Mouse (Mus musculus) forebrain, embryonic 14.5 days (tissue): ENCODE results near the gene Taf1d. TPM values are rescaled to one million over a fixed set of nuclear protein-coding genes. Genes with fewer than 3 reads are reported as not detected.

ENCODE experiments used
- ATAC-seq: fragments of 200-750 bp; cut with Nextera tagmentation; 2 replicates; pipeline ENCODE4 v1.8.0; 2017; ENCODE audit warnings: mild to moderate bottlenecking, moderate library complexity
- DNase-seq: peaks from one replicate; pipeline ENCODE4 v3.0.0-alpha.2; 2015; ENCODE audit warnings: low spot score
- H3K27ac ChIP-seq: fragments of 300-500 bp; sonication (generic); 2 replicates; pipeline ENCODE4 v1.5.1; 2014; ENCODE audit warnings: low read depth, mild to moderate bottlenecking, control low read depth, low read length, moderate library complexity
- H3K27me3 ChIP-seq: fragments of 300-500 bp; sonication (generic); replicated peaks from 2 replicates; pipeline ENCODE4 v1.6.1; 2014; ENCODE audit warnings: low read length, control low read depth, mixed read lengths; ENCODE audit not compliant: control insufficient read depth, insufficient read depth
- H3K36me3 ChIP-seq: fragments of 300-500 bp; sonication (generic); 2 replicates; pipeline ENCODE4 v1.6.1; 2014; ENCODE audit warnings: low read length, control low read depth; ENCODE audit not compliant: control insufficient read depth, insufficient read depth
- H3K4me1 ChIP-seq: fragments of 300-500 bp; sonication (generic); 2 replicates; pipeline ENCODE4 v1.6.1; 2014; ENCODE audit warnings: antibody characterized with exemption, low read length, control low read depth; ENCODE audit not compliant: control insufficient read depth, insufficient read depth
- H3K4me2 ChIP-seq: fragments of 300-500 bp; sonication (generic); 2 replicates; pipeline ENCODE4 v1.6.1; 2014; ENCODE audit warnings: mild to moderate bottlenecking, control low read depth, low read length
- H3K4me3 ChIP-seq: fragments of 300-500 bp; sonication (generic); 2 replicates; pipeline ENCODE4 v1.5.1; 2014; ENCODE audit warnings: low read depth, low read length, control low read depth
- H3K9ac ChIP-seq: fragments of 300-500 bp; sonication (generic); 2 replicates; pipeline ENCODE4 v1.6.1; 2014; ENCODE audit warnings: mild to moderate bottlenecking, low read length, control low read depth, moderate library complexity
- H3K9me3 ChIP-seq: fragments of 300-500 bp; sonication (generic); replicated peaks from 2 replicates; pipeline ENCODE4 v1.6.1; 2016; ENCODE audit warnings: low read length, control low read depth, mixed read lengths; ENCODE audit not compliant: control insufficient read depth
- WGBS: fragments of 180-500 bp; shearing (Covaris S2); extraction: QIAGEN DNeasy Blood & Tissue Kit; methylation state at CpG from one replicate; pipeline ENCODE4 v1.1.7; 2014; 5-methylcytosine and 5-hydroxymethylcytosine counted together
- microRNA-seq: library from miRNA; unstranded; fragments of <30 nt; microRNA quantifications from one replicate; pipeline ENCODE4, GENCODE M21; 2016
- polyA plus RNA-seq: library from polyadenylated mRNA; unstranded; fragments of >200 nt; fragmentation: Nextera tagmentation; extraction: Ambion mirVana; gene quantifications from 2 replicates; pipeline ENCODE4 v1.2.1, GENCODE M21; 2014

The Taf1d gene
- polyA plus RNA-seq, 1 experiment from 2014 or later, result 43.9 TPM

- ATAC-seq (peak; percentile 100), DNase-seq (peak; percentile 97)
- Histone ChIP-seq H3K9ac (peak within 1 kb of the TSS; percentile 87), H3K9me3 (no peaks in the 10 kb centered on the region), H3K27me3 (no peaks in the 10 kb centered on the region), H3K4me3 (peak within 1 kb of the TSS; percentile 89), H3K4me1 (peaks cover 8% of the 10 kb centered on the region), H3K36me3 (peaks cover 3% of the 10 kb centered on the region; the same call in 1 of the 2 replicates), H3K27ac (peak within 1 kb of the TSS; percentile 72), H3K4me2 (peak within 1 kb of the TSS; percentile 74)
- 3% methylated on average over 60 of the region's 60 CpGs for WGBS
Observed at GRCm38 (mm10) chr9:15357484-15358275, 51.7 kb downstream of the Taf1d start, which contains the start of gene Cep295. TSS of gene Cep295 (minus strand) at chr9:15357788.

GRCm38 (mm10) chr9:15364843-15365242 lies 58.8 kb downstream of the Taf1d start:
- Histone ChIP-seq H3K27ac (no peak overlapping the region), H3K27me3 (no peaks in the 10 kb centered on the region), H3K9me3 (no peaks in the 10 kb centered on the region), H3K4me2 (no peak overlapping the region), H3K36me3 (no peaks in the 10 kb centered on the region), H3K9ac (no peak overlapping the region), H3K4me3 (no peak overlapping the region), H3K4me1 (no peaks in the 10 kb centered on the region)
- no peak for DNase-seq
- WGBS, result 66% methylated on average over 1 of the region's 1 CpGs
- ATAC-seq, result no peak

DNA sequence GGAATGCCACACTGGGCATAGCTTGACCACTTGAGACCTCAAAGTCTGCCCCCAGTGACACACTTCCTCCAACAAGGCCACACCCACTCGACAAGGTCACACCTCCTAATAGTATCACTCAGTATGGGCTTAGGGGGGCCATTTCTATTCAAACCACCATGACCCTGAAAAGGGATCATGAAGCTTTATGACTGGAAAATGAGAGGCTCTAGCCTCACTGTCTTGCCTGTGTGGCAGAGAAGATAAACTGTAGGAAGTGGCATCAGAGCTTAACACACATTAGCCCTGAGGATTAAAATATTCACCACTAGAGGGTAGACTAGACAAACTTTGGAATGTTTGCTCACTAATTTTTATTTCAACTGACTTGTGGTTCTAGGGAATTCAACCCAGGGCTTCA lies 59.8 kb downstream of the Taf1d start:
- H3K9me3 ChIP-seq, result no peaks in the 10 kb centered on the region
- 88% methylated on average over 1 of the region's 1 CpGs for WGBS

GRCm38 (mm10) chr9:15366260-15366659 lies 60.2 kb downstream of the Taf1d start:
- Histone ChIP-seq H3K9ac (no peak overlapping the region), H3K27ac (no peak overlapping the region), H3K4me1 (no peaks in the 10 kb centered on the region), H3K9me3 (no peaks in the 10 kb centered on the region), H3K36me3 (no peaks in the 10 kb centered on the region), H3K4me2 (no peak overlapping the region), H3K4me3 (no peak overlapping the region), H3K27me3 (no peaks in the 10 kb centered on the region)
- 56% methylated on average over 2 of the region's 2 CpGs for WGBS
- no peak; the same call in 1 of the 2 replicates for ATAC-seq
- no peak for DNase-seq

More for the DNA sequence above, 59.8 kb downstream of the Taf1d start:
- ATAC-seq, result peak; percentile 58
- H3K4me1 ChIP-seq, result no peaks in the 10 kb centered on the region
- DNase-seq, result peak; percentile 77
- no peaks in the 10 kb centered on the region for H3K36me3 ChIP-seq
- no peak overlapping the region for H3K9ac ChIP-seq
- H3K4me2 ChIP-seq, result no peak overlapping the region
- H3K27ac ChIP-seq, result no peak overlapping the region
- no peak overlapping the region for H3K4me3 ChIP-seq
- no peaks in the 10 kb centered on the region for H3K27me3 ChIP-seq

Small RNA genes within 50 kb of the gene (microRNA-seq; reads per million reads assigned to microRNA genes)
- not detected for gene Gm49349
- gene mmu-mir-7650, result 0.40 reads per million

Other genes starting within 250 kb of the Taf1d start
- gene Hephl1, start 194.1 kb upstream of the Taf1d start, polyA plus RNA-seq, result not detected in 2 replicates
- gene Vstm5, start 67.2 kb upstream of the Taf1d start, polyA plus RNA-seq, result 7.3 and 9.5 TPM in 2 replicates
- gene Med17, start 26.3 kb upstream of the Taf1d start, polyA plus RNA-seq, result 39.8 and 43.1 TPM in 2 replicates
- 7.5 and 8.3 TPM in 2 replicates for gene 4931406C07Rik, start 234 bp downstream of the Taf1d start, polyA plus RNA-seq
- gene Cep295, start 51.6 kb downstream of the Taf1d start, polyA plus RNA-seq, result 15.8 and 16.0 TPM in 2 replicates
- 3.2 and 3.5 TPM in 2 replicates for gene Smco4, start 187.2 kb downstream of the Taf1d start, polyA plus RNA-seq